Mouse (Mus musculus) myocyte (in vitro differentiated cells): ENCODE measurements at regions not wholly inside any gene's neighbourhood (a gene's known extent, or its start where the extent isn't known, plus 50 kb on each side); places are given as distances from the start of the nearest gene placed in this dataset.

Source experiments
- H3K27me3 ChIP-seq: one replicate; pipeline ENCODE4 v1.6.1; 2011; ENCODE audit not compliant: control insufficient read depth, insufficient read depth, insufficient read length
- H3K36me3 ChIP-seq: one replicate; pipeline ENCODE4 v1.6.1; 2011; ENCODE audit not compliant: control insufficient read depth, insufficient read depth
- H3K4me2 ChIP-seq: one replicate; pipeline ENCODE4 v1.6.1; 2011; ENCODE audit warnings: low read depth, control low read depth
- H3K4me3 ChIP-seq: one replicate; pipeline ENCODE4 v1.5.1; 2011; ENCODE audit warnings: mild to moderate bottlenecking, control low read depth, moderate library complexity
- H3K79me2 ChIP-seq: one replicate; pipeline ENCODE4 v1.6.1; 2011; ENCODE audit not compliant: control insufficient read depth, insufficient read depth
- H3ac ChIP-seq: one replicate; pipeline ENCODE4 v1.6.1; 2011; ENCODE audit not compliant: control insufficient read depth, insufficient read length
- CEBPB ChIP-seq: IDR thresholded peaks from 2 replicates; pipeline ENCODE4 v1.6.1; 2011; ENCODE audit warnings: mild to moderate bottlenecking, moderate library complexity; ENCODE audit not compliant: poor library complexity, insufficient read depth, severe bottlenecking
- E2F4 ChIP-seq: IDR thresholded peaks from one replicate; pipeline ENCODE4 v1.6.1; 2011; ENCODE audit warnings: mild to moderate bottlenecking, control low read depth, moderate library complexity; ENCODE audit not compliant: insufficient read depth
- MAX ChIP-seq: IDR thresholded peaks from one replicate; pipeline ENCODE4 v1.6.1; 2011; ENCODE audit warnings: low read depth, mild to moderate bottlenecking, control low read depth
- MYOD1 ChIP-seq, 3 experiments: IDR thresholded peaks; one replicate each; pipeline ENCODE4 v1.6.1; 2011; ENCODE audit warnings: control low read depth in 2 of 3, low read depth in 2 of 3, mild to moderate bottlenecking in 2 of 3, moderate library complexity in 1 of 3; ENCODE audit not compliant: insufficient read length in 2 of 3, control insufficient read depth in 1 of 3
- MYOG ChIP-seq, 3 experiments: IDR thresholded peaks; one replicate each; pipeline ENCODE4 v1.6.1; 2011; ENCODE audit warnings: control low read depth in 2 of 3, low read depth in 2 of 3, mild to moderate bottlenecking in 2 of 3; ENCODE audit not compliant: insufficient read length in 2 of 3, control insufficient read depth in 1 of 3, insufficient read depth in 1 of 3
- POLR2A ChIP-seq: IDR thresholded peaks from one replicate; pipeline ENCODE4 v1.6.1; 2011; ENCODE audit warnings: low read depth, mild to moderate bottlenecking, control low read depth, moderate library complexity; ENCODE audit not compliant: insufficient read length
- POLR2AphosphoS2 ChIP-seq: IDR thresholded peaks from one replicate; pipeline ENCODE4 v1.6.1; 2011; ENCODE audit warnings: low read depth, control low read depth; ENCODE audit not compliant: insufficient read length
- REST ChIP-seq: IDR thresholded peaks from one replicate; pipeline ENCODE4 v1.6.1; 2011; ENCODE audit warnings: mild to moderate bottlenecking, control low read depth, moderate library complexity; ENCODE audit not compliant: insufficient read depth, insufficient read length
- SRF ChIP-seq: IDR thresholded peaks from one replicate; pipeline ENCODE4 v1.6.1; 2011; ENCODE audit warnings: low read depth; ENCODE audit not compliant: control insufficient read depth, insufficient read length
- TCF12 ChIP-seq: IDR thresholded peaks from one replicate; pipeline ENCODE4 v1.6.1; 2011; ENCODE audit warnings: mild to moderate bottlenecking, control low read depth; ENCODE audit not compliant: poor library complexity, insufficient read depth, severe bottlenecking
- TCF3 ChIP-seq: IDR thresholded peaks from one replicate; pipeline ENCODE4 v1.6.1; 2011; ENCODE audit warnings: low read depth, control low read depth; ENCODE audit not compliant: insufficient read length
- USF1 ChIP-seq: IDR thresholded peaks from one replicate; pipeline ENCODE4 v1.6.1; 2011; ENCODE audit warnings: low read depth, mild to moderate bottlenecking, control low read depth, moderate library complexity

- no peak overlapping the region for H3K4me3 ChIP-seq
- H3ac ChIP-seq = no peak overlapping the region
- no peaks in the 10 kb centered on the region for H3K36me3 ChIP-seq
- no peak overlapping the region for H3K4me2 ChIP-seq
- H3K27me3 ChIP-seq = no peaks in the 10 kb centered on the region
- no peaks in the 10 kb centered on the region for H3K79me2 ChIP-seq
- TF ChIP-seq MAX (no peak), MYOD1 (IDR thresholded peaks at IDR 0.05; ENCODE audit: control insufficient read depth in 1 of 3, insufficient read length in 2 of 3, low read depth in 2 of 3) (no peak), REST (no peak), CEBPB (no peak), SRF (no peak), POLR2AphosphoS2 (no peak), TCF3 (no peak), USF1 (no peak), MYOG (IDR thresholded peaks at IDR 0.05; ENCODE audit: control insufficient read depth in 1 of 3, insufficient read depth in 1 of 3, insufficient read length in 2 of 3, low read depth in 2 of 3) (no peak), E2F4 (no peak), POLR2A (no peak), TCF12 (no peak)
Observed at GRCm38 (mm10) chr3:80211323-80212109, 327.2 kb downstream of the Fam198b start.

DNA sequence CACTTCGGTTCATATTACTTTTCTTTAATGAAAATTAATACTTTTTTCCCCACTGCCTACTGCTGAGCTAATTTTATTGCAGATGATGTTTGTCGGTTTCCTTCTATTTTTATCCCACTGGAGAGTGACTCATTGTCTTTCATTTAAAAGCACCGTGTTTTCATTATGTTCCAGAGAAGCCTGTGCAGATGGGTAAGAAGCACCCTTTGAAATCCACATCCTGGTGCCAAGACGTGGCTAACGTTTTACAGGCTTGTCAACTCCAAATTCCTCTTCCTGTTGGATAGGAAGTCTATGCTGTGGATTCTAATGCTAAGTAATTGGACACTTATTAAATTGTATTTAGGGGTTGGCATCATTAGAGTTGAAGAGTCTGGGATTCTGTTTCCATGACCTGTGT, 364.3 kb downstream of the Fam198b start:
- no peak overlapping the region for H3ac ChIP-seq
- peak overlapping the region; percentile 59 for H3K4me2 ChIP-seq
- H3K27me3 ChIP-seq = no peaks in the 10 kb centered on the region
- no peak overlapping the region for H3K4me3 ChIP-seq
- TF ChIP-seq REST (no peak), MYOG (IDR thresholded peaks at IDR 0.05; ENCODE audit: control insufficient read depth in 1 of 3, insufficient read depth in 1 of 3, insufficient read length in 2 of 3, low read depth in 2 of 3) (no peak)
- no peaks in the 10 kb centered on the region for H3K36me3 ChIP-seq
- H3K79me2 ChIP-seq = no peaks in the 10 kb centered on the region

- Histone ChIP-seq H3K4me3 (no peak overlapping the region), H3K36me3 (no peaks in the 10 kb centered on the region), H3K27me3 (no peaks in the 10 kb centered on the region), H3K79me2 (no peaks in the 10 kb centered on the region), H3ac (no peak overlapping the region), H3K4me2 (no peak overlapping the region)
- TF ChIP-seq TCF12 = no peak
- no peak for TF ChIP-seq SRF
- no peak for TF ChIP-seq POLR2A
- TF ChIP-seq REST = no peak
- TF ChIP-seq CEBPB = no peak
Observed at GRCm38 (mm10) chr3:80249974-80250373, 365.6 kb downstream of the Fam198b start.

DNA sequence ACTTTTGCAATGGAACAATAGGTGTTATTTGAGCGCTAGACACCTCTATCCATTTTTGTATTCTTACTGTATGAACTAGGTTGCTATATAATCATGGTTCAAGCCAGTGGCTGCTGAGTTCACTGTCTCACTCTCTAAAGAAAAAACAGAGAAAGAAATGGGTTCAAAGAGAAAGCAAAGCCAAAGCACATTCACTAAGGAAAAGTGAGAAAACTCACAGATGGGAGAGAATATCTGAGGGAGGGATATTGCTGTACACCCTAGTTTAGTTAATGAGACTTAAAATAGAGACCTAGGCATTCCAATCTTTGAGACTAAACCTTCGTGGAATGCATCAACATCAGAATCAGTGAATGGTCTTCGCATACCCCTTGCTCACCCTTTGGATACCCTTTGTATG, 371.0 kb downstream of the Fam198b start:
- Histone ChIP-seq H3K27me3 (no peaks in the 10 kb centered on the region), H3K4me2 (no peak overlapping the region), H3K79me2 (no peaks in the 10 kb centered on the region), H3ac (no peak overlapping the region), H3K36me3 (no peaks in the 10 kb centered on the region), H3K4me3 (no peak overlapping the region)
- TF ChIP-seq USF1 (no peak), TCF12 (no peak), TCF3 (no peak), CEBPB (no peak), MYOD1 (IDR thresholded peaks at IDR 0.05; ENCODE audit: control insufficient read depth in 1 of 3, insufficient read length in 2 of 3, low read depth in 2 of 3) (no peak), POLR2AphosphoS2 (no peak), E2F4 (no peak), POLR2A (no peak), MYOG (IDR thresholded peaks at IDR 0.05; ENCODE audit: control insufficient read depth in 1 of 3, insufficient read depth in 1 of 3, insufficient read length in 2 of 3, low read depth in 2 of 3) (no peak), MAX (no peak), REST (no peak), SRF (no peak)

DNA sequence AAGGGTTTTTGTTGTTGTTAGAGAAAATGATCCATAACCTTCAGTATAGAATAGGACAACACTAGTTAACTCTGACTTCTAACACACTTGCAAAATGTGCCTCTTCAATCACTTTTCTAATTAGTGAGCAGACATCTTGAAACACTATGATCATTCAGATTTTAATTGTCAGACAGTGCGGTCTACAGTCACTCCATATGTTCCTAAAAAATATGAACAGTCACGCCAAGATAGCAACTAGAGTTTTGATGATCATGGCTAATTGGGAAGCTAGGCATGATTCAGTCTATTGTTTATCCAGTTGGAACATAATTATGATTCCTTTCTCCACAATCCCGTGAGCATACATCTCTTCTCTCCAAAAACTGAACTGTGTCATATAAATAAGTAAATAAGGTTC, 372.1 kb downstream of the Fam198b start:
- H3K79me2 ChIP-seq = no peaks in the 10 kb centered on the region
- H3K27me3 ChIP-seq = no peaks in the 10 kb centered on the region
- H3K4me2 ChIP-seq = no peak overlapping the region
- H3ac ChIP-seq = no peak overlapping the region
- H3K36me3 ChIP-seq = no peaks in the 10 kb centered on the region
- H3K4me3 ChIP-seq = no peak overlapping the region
- TF ChIP-seq SRF = no peak
- TF ChIP-seq TCF12 = no peak
- no peak for TF ChIP-seq MAX
- TF ChIP-seq MYOG (IDR thresholded peaks at IDR 0.05; ENCODE audit: control insufficient read depth in 1 of 3, insufficient read depth in 1 of 3, insufficient read length in 2 of 3, low read depth in 2 of 3) = no peak
- TF ChIP-seq MYOD1 (IDR thresholded peaks at IDR 0.05; ENCODE audit: control insufficient read depth in 1 of 3, insufficient read length in 2 of 3, low read depth in 2 of 3) = no peak
- TF ChIP-seq E2F4 = no peak
- TF ChIP-seq USF1 = no peak
